Mouse (Mus musculus) ES-E14 (cell line): ENCODE results near the gene Nkapd1.

Experiments
- CHD2 ChIP-seq: IDR thresholded peaks from 2 replicates; pipeline ENCODE4 v1.6.1; 2014; ENCODE audit warnings: mild to moderate bottlenecking, low read depth, low read length, inconsistent platforms
- ZNF384 ChIP-seq: IDR thresholded peaks from 2 replicates; pipeline ENCODE4 v1.6.1; 2012; ENCODE audit warnings: low read depth, low read length, inconsistent platforms

GRCm38 (mm10) chr9:50594794-50595417, 22.4 kb downstream of the Nkapd1 start:
- TF ChIP-seq ZNF384 (no peak), CHD2 (no peak)
